ENCODE assay signal across 8 mouse cellular contexts in the genomic region with DNA sequence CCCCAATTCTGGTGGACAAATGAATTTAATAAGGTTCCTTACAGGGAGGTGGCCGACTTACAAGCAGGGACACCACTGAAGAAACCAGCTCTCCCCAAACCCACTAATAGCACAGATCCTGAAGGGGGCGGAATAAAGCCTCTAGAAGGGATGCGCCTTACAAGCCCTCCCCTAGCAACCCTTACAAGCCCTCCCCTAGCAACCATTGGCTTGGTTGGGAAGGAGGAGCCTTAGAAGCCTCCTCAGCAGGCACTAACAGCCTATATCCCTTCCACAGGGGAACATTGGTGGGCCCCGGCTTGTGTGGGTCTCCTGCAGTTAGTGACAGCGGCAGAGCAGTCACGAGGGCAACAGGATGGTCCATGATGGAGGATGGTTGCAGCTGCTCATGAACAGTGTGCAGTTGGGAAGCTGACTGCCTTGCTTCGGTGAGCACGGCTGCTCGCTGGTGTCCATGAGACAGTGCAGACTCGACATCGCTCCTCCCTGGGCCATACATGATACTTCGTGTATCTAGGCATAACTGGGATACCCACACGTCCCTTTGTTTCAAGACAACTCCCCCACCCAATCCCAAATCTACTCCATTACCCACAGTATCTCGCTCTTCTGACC.
DNase-seq lines count a peak whose midpoint lies in the region; ATAC-seq and TF ChIP-seq lines count a peak whose summit lies in the region.

No protein-coding gene starts in this region.

- H3K4me1 ChIP-seq in lung, embryonic 14.5 days (ENCODE audit: insufficient read depth) = no peaks in the 10 kb centered on the region
- H3K4me1 ChIP-seq in lung, adult 2 months (ENCODE audit: control insufficient read depth, insufficient read depth, low read length) = no peaks in the 10 kb centered on the region
- no peaks in the 10 kb centered on the region for H3K4me1 ChIP-seq in embryonic facial prominence, embryonic 12.5 days
- H3K4me1 ChIP-seq in neural tube, embryonic 15.5 days = peaks cover 9% of the 10 kb centered on the region; the same call in 1 of the 2 replicates

- no peak overlapping the region for H3K4me3 ChIP-seq in lung, embryonic 14.5 days (ENCODE audit: low read depth, low read length)
- H3K4me3 ChIP-seq in lung, adult 2 months (replicated peaks; ENCODE audit: extremely low read depth, low read depth, low read length) = no peak overlapping the region
- H3K4me3 ChIP-seq in embryonic facial prominence, embryonic 12.5 days = no peak overlapping the region
- no peak overlapping the region for H3K4me3 ChIP-seq in neural tube, embryonic 15.5 days (replicated peaks)
- H3K4me3 ChIP-seq in gastrocnemius, adult 2 months = no peak overlapping the region

- H3K27ac ChIP-seq in lung, embryonic 14.5 days (ENCODE audit: low read depth) = no peak overlapping the region
- no peak overlapping the region for H3K27ac ChIP-seq in embryonic facial prominence, embryonic 12.5 days
- H3K27ac ChIP-seq in neural tube, embryonic 15.5 days (replicated peaks) = no peak overlapping the region
- H3K27ac ChIP-seq in gastrocnemius, adult 2 months = no peak overlapping the region

- no peak for TF ChIP-seq POLR2A in lung, adult 2 months (IDR thresholded peaks at IDR 0.05; ENCODE audit: borderline replicate concordance, extremely low read depth, low read depth, low read length)

- H3K36me3 ChIP-seq in lung, embryonic 14.5 days (ENCODE audit: insufficient read depth) = no peaks in the 10 kb centered on the region
- H3K36me3 ChIP-seq in embryonic facial prominence, embryonic 12.5 days = peaks cover 6% of the 10 kb centered on the region; the same call in 1 of the 2 replicates
- peaks cover 3% of the 10 kb centered on the region; the same call in 1 of the 2 replicates for H3K36me3 ChIP-seq in neural tube, embryonic 15.5 days

- no peaks in the 10 kb centered on the region for H3K9me3 ChIP-seq in lung, embryonic 14.5 days (ENCODE audit: low read depth, low read length)
- H3K9me3 ChIP-seq in embryonic facial prominence, embryonic 12.5 days = no peaks in the 10 kb centered on the region
- no peaks in the 10 kb centered on the region for H3K9me3 ChIP-seq in neural tube, embryonic 15.5 days (replicated peaks)

- intact Hi-C loops in gastrocnemius, adult 2 months (cut with DNase I) = no loop called here

- peak; percentile 89 for ATAC-seq in lung, embryonic 14.5 days (ENCODE audit: insufficient read depth)
- ATAC-seq in embryonic facial prominence, embryonic 12.5 days (ENCODE audit: insufficient number of reproducible peaks, insufficient read depth, low FRiP score, low TSS enrichment) = peak; percentile 66; the same call in 1 of the 2 replicates
- peak; percentile 51 for ATAC-seq in neural tube, embryonic 15.5 days (ENCODE audit: low FRiP score)

- no peak; the same call in 1 of the 2 replicates for TF ChIP-seq CTCF in lung, embryonic 14.5 days (IDR thresholded peaks at IDR 0.05; ENCODE audit: low read depth)
- no peak for TF ChIP-seq CTCF in lung, adult 2 months (IDR thresholded peaks at IDR 0.05; ENCODE audit: insufficient read depth, low read length)
- no peak for TF ChIP-seq CTCF in gastrocnemius, adult 2 months (IDR thresholded peaks at IDR 0.05)

- no peak overlapping the region for H3K9ac ChIP-seq in lung, embryonic 14.5 days
- H3K9ac ChIP-seq in embryonic facial prominence, embryonic 12.5 days = no peak overlapping the region
- no peak overlapping the region for H3K9ac ChIP-seq in neural tube, embryonic 15.5 days (replicated peaks)

- H3K27me3 ChIP-seq in lung, embryonic 14.5 days (ENCODE audit: insufficient read depth, low read length) = no peaks in the 10 kb centered on the region
- H3K27me3 ChIP-seq in embryonic facial prominence, embryonic 12.5 days = no peaks in the 10 kb centered on the region
- H3K27me3 ChIP-seq in neural tube, embryonic 15.5 days (replicated peaks) = no peaks in the 10 kb centered on the region

- peak; percentile 75 for DNase-seq in lung, embryonic 14.5 days
- no peak for DNase-seq in lung, adult 2 months
- DNase-seq in kidney, postnatal 14 days = peak; percentile 26
- DNase-seq in gastrocnemius, adult 2 months = no peak
- no peak for DNase-seq in adrenal gland, postnatal 10 days
- DNase-seq in gastrocnemius, adult 8-10 months (ENCODE audit: low spot score in 2 of 2) = no peak

- 0 out of 2 replicates have a peak overlapping the region, but pooled peaks have one; percentile 15 for H3K4me2 ChIP-seq in lung, embryonic 14.5 days
- H3K4me2 ChIP-seq in embryonic facial prominence, embryonic 12.5 days (replicated peaks) = no peak overlapping the region
- H3K4me2 ChIP-seq in neural tube, embryonic 15.5 days = no peak overlapping the region

- WGBS in lung, embryonic 14.5 days = 72% methylated on average over 14 of the region's 14 CpGs
- 70% methylated on average over 14 of the region's 14 CpGs for WGBS in lung, adult 2 months
- WGBS in embryonic facial prominence, embryonic 12.5 days = 78% methylated on average over 14 of the region's 14 CpGs
- 68% methylated on average over 14 of the region's 14 CpGs for WGBS in neural tube, embryonic 15.5 days

Comparison
In these comparisons a context has a peak if more than half of its experiments do, and no peak if none do; other contexts are left out.
1. DNase-seq: peak in lung, embryonic 14.5 days (single experiment) and kidney, postnatal 14 days (single experiment); none in lung, adult 2 months (single experiment), gastrocnemius, adult 2 months (single experiment), adrenal gland, postnatal 10 days (single experiment) and gastrocnemius, adult 8-10 months (0 of 2).
2. Peak in every context shown above with its lines, with median percentiles within 50 percentile points of each other: ATAC-seq.